Mouse (Mus musculus): ENCODE data around the gene Hspb2.
A peak's percentile ranks its signal among the peaks of the same experiment; 100 is the strongest.

- TF ChIP-seq CTCF (IDR thresholded peaks at IDR 0.05) (peak; percentile 83), EP300 (IDR thresholded peaks at IDR 0.05) (no peak)
Observed at GRCm38 (mm10) chr9:50800985-50801384, 48.8 kb upstream of the Hspb2 start.

All from lung, postnatal 0 days (tissue).